Mouse (Mus musculus) embryonic facial prominence, embryonic 14.5 days (tissue): ENCODE results near the gene Stard8. TPM values are rescaled to one million over a fixed set of nuclear protein-coding genes. Genes with fewer than 3 reads are reported as not detected.

Experiments used
- polyA plus RNA-seq: library from polyadenylated mRNA; unstranded; fragments of >200 nt; fragmentation: Nextera tagmentation; extraction: Ambion mirVana; gene quantifications from 2 replicates; pipeline ENCODE4 v1.2.1, GENCODE M21; 2014

Gene Stard8
- polyA plus RNA-seq, 1 experiment from 2014 or later = 10.6 TPM

Other genes starting within 250 kb of the Stard8 start
- 16.8 and 20.1 TPM in 2 replicates for gene Ophn1, start 112.2 kb upstream of the Stard8 start, polyA plus RNA-seq
- 19.6 and 21.7 TPM in 2 replicates for gene Yipf6, start 66.9 kb upstream of the Stard8 start, polyA plus RNA-seq
- gene Efnb1, start 132.9 kb downstream of the Stard8 start, polyA plus RNA-seq = 36.7 and 41.4 TPM in 2 replicates